Mouse (Mus musculus) G1E (cell line): ENCODE measurements around the gene Kalrn.

Source experiments
- CTCF ChIP-seq: IDR thresholded peaks from 2 replicates; pipeline ENCODE4 v1.5.1; 2012; ENCODE audit warnings: low read depth, low read length, inconsistent platforms, mixed read lengths
- GATA1 ChIP-seq: IDR thresholded peaks from 2 replicates; pipeline ENCODE4 v1.6.1; 2012; ENCODE audit warnings: borderline replicate concordance, low read length, inconsistent platforms, mixed read lengths
- GATA2 ChIP-seq: IDR thresholded peaks from 2 replicates; pipeline ENCODE4 v1.6.1; 2012; ENCODE audit warnings: low read depth, low read length, inconsistent platforms, borderline replicate concordance
- POLR2AphosphoS5 ChIP-seq: IDR thresholded peaks from 2 replicates; pipeline ENCODE4 v1.6.1; 2012; ENCODE audit warnings: low read depth, low read length, inconsistent platforms; ENCODE audit not compliant: insufficient replicate concordance
- TAL1 ChIP-seq: conservative IDR thresholded peaks from 2 replicates; pipeline ENCODE4 v1.6.1; 2012; ENCODE audit warnings: low read depth, low read length, inconsistent platforms, mixed read lengths

GRCm38 (mm10) chr16:34208748-34209147 lies 364.6 kb downstream of the Kalrn start:
- no peak for TF ChIP-seq CTCF
- no peak for TF ChIP-seq GATA1
- no peak for TF ChIP-seq GATA2
- no peak for TF ChIP-seq TAL1
- TF ChIP-seq POLR2AphosphoS5 = no peak
